Mouse (Mus musculus) c-Kit-negative CD71-positive TER-119-positive erythroid progenitor cells, embryonic 14.5 days (primary cell): ENCODE measurements around the gene Vps25.

Source experiments
- DNase-seq: peaks from one replicate; pipeline ENCODE4 v3.0.0-alpha.2; 2013; ENCODE audit warnings: low read depth, low spot score

Vps25 gene

DNA sequence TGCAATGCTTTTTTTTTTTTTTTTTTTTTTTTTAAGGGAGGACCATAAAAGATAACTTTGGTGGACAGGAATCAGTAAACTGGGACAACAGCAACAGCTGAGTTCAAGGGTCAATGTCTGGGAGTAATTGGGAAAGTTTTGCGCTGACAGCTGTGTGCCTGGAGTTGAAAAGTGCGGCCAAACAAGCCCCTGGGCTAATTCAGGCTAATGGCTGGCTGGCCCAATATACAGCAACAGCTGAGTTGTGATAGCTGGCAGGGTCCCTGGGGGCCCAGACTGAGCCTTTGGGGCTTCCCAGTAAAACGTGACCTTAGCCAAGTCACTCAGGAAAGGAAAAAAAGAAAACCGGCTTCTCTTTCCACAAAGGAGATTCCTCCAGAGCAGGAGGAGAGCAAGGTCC is 8.4 kb upstream of the Vps25 start:
- DNase-seq, result no peak

- DNase-seq, result no peak
These were observed 7.4 kb upstream of the Vps25 start, which contains the start of gene Ramp2 for GRCm38 (mm10) chr11:101245855-101246701. Ramp2 (plus strand) TSS chr11:101246028.

DNA sequence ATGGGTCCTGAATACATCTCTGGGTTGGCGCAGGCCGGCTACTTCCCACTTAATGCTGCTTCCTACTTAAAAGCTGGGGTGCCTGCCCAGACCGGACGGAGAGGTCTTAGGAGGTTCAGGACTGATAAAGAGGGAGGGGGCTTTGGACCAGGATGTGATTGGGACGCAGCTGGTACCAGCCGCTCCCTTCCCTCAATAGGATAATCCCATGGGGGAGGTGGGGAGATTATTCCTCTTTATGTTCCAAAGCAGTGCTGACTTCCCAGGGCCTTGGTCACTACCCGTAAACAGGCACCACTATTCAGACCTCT is 6.8 kb upstream of the Vps25 start:
- no peak for DNase-seq

GRCm38 (mm10) chr11:101247521-101248030 is 5.9 kb upstream of the Vps25 start:
- DNase-seq, result no peak

GRCm38 (mm10) chr11:101248258-101248994 is 5.1 kb upstream of the Vps25 start:
- peak; percentile 64 for DNase-seq

GRCm38 (mm10) chr11:101251031-101251430 is 2.5 kb upstream of the Vps25 start:
- DNase-seq, result no peak

DNA sequence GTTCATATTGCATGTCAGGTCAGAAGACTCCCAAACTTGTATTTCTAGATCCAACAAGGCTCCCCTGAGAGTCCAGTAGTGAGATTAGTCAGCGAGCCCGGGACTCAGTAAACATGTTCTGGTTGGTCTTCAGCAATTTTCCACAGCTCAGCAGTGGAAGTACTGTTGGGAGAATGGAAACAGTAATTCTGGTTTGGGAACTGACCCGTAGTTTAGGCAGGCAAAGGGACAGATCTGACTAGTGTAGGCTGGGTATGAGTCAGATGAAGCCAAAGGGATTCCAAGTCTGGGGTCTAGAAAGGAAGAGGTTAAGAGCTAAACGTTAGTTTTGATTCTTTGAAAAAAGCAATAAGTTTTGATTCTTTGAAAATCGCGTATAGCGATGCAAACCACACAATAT is 566 bp upstream of the Vps25 start:
- DNase-seq, result peak; percentile 44

GRCm38 (mm10) chr11:101255826-101256775 is 2.6 kb downstream of the Vps25 start:
- no peak for DNase-seq

DNA sequence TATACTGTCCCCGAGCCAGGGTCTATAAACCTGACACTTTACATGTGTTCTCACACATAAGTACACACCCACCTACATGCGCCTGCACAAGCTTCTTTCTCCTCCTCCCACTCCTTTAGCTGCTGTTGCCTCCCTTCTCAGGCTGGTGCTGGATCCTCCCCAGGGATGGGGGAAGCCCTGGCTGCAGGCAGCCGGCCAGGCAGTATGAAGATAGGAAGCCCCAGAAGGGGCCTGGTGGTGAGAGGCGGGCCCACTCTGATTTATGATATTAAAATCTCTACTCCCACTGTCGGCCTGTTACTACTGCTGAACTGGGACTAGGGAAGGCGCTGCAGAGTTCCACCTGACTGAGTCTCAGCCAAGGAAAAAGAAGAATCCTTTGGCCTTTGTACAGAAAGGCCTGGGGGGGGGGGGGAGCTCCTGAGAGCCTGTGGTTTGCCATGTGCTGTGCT is 5.8 kb downstream of the Vps25 start:
- no peak for DNase-seq

- peak; percentile 62 for DNase-seq
These were observed 6.7 kb downstream of the Vps25 start, which contains the start of gene Wnk4 for GRCm38 (mm10) chr11:101259948-101260825. Wnk4 (plus strand) TSS chr11:101260567.

DNA sequence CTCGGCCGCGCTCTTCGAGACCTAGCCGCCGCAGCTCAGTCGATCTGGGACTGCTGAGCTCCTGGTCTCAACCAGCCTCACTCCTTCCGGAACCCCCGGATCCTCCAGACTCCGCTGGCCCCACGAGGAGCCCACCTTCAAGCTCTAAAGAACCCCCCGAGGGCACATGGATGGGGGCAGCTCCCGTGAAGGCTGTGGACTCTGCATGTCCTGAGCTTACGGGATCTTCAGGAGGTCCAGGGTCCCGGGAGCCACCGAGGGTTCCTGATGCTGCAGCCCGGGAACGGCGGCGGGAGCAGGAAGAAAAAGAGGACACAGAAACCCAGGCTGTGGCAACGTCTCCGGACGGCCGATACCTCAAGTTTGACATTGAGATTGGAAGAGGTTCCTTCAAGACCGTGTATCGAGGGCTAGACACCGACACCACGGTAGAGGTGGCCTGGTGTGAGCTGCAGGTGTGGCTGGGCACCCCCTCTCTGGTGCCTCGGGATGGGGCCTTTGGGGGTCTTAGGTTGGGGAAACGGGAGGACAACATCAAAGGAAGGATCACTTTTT is 7.4 kb downstream of the Vps25 start:
- DNase-seq, result no peak

DNA sequence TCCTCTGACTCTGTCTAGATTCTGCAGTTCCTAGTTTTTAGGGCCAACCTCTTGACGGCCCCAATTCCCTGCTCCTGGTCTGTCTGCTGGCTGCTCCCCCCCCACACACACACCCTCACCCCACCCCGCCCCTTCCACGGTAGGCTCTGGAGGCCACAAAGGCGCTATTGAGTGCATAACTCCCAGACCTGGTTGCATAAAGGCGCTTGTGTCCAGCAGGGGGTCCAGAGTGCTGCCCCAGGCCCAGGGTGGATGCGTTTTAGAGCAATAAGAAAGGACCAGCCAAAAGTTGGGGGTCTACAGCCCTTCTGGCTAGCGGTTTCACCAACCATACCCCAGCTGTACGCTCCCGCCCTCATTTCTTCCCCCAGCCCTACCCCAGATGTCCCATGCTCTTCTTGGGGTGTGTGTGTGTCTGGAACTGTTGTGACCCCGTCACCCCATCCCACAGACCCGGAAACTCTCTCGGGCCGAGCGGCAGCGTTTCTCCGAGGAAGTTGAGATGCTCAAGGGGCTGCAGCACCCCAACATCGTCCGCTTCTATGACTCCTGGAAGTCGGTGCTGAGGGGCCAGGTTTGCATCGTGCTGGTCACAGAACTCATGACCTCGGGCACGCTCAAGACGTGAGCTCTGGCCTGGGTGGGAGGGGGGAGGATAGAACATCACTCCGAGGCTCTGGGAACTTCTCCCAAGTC is 8.9 kb downstream of the Vps25 start:
- no peak for DNase-seq

GRCm38 (mm10) chr11:101263138-101263988 is 9.9 kb downstream of the Vps25 start:
- DNase-seq, result no peak

DNA sequence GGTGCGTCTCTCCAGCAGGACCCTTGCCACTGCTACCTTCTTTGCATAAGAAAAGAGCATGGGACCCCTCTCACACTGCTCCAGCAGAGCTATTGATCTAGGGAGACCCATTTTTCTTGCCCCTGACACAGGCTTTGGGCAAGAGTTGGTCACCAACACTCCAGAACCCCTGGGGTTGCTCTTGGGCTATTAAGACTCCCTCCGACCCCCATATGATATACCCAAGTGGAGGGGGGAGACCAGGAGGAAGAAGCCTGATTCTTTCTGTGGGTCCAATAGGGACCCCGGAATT is 10.4 kb downstream of the Vps25 start:
- DNase-seq, result no peak

DNA sequence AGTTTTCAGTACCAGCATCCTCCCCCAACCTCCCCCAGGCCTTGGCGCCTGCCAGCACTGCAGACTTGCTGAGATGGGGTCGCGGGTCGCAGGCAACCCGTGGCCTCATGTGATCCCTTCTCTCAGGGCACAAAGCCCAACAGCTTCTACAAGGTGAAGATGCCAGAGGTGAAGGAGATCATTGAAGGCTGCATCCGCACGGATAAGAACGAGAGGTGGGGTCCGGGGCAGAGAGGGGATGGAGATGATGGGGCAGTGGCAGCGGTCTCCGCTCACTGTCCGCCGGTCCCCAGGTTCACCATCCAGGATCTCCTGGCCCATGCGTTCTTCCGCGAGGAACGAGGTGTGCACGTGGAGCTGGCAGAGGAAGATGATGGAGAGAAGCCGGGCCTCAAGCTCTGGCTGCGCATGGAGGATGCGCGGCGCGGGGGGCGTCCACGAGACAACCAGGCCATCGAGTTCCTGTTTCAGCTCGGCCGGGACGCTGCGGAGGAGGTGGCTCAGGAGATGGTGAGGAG is 11.5 kb downstream of the Vps25 start:
- no peak for DNase-seq

GRCm38 (mm10) chr11:101265906-101266305 is 12.4 kb downstream of the Vps25 start:
- no peak for DNase-seq

- no peak for DNase-seq
These were observed 16.1 kb downstream of the Vps25 start for GRCm38 (mm10) chr11:101269577-101270116.

GRCm38 (mm10) chr11:101272446-101272845 is 18.9 kb downstream of the Vps25 start:
- no peak for DNase-seq
